Mouse (Mus musculus): Measurements from ENCODE around the gene Ldlrad1. TPM values are rescaled to one million over a fixed set of nuclear protein-coding genes. Genes with fewer than 3 reads are reported as not detected.

The Ldlrad1 gene
- polyA plus RNA-seq, 1 experiment from 2014 or later: not detected

DNA sequence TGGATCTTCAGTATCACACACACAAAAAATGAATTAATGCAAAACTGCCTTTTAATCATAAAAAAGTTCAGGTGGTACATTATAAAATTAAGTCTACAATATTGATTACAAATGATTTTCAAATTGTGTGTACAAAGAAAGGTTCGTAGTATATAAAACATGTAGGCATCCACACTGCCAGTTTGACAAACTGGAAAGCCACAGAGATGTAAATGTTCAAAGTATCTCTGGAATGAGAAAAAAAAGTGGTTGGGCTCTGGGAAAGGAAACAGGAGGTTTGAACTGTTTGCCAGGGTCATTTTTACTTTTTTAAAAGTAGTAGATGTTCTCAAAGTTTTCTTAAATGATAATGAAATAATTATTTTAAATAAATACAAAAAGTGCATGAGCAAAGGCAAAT lies 37.1 kb downstream of the Ldlrad1 start:
- Histone ChIP-seq H3K27ac (ENCODE audit: low read depth, low read length) (no peak overlapping the region), H3K4me3 (ENCODE audit: low read depth, low read length) (no peak overlapping the region), H3K9me3 (ENCODE audit: control insufficient read depth, low read length) (no peaks in the 10 kb centered on the region), H3K36me3 (ENCODE audit: control insufficient read depth, insufficient read depth, low read length) (no peaks in the 10 kb centered on the region), H3K27me3 (ENCODE audit: control insufficient read depth, insufficient read depth, low read length) (no peaks in the 10 kb centered on the region), H3K4me1 (ENCODE audit: control insufficient read depth, insufficient read depth, low read length) (peaks cover 9% of the 10 kb centered on the region), H3K9ac (ENCODE audit: low read length) (no peak overlapping the region), H3K4me2 (ENCODE audit: low read depth) (no peak overlapping the region)
- ATAC-seq (ENCODE audit: insufficient read depth, low FRiP score, low TSS enrichment): no peak
- DNase-seq (ENCODE audit: low spot score): no peak
- WGBS: 90% methylated on average over 1 of the region's 1 CpGs

DNA sequence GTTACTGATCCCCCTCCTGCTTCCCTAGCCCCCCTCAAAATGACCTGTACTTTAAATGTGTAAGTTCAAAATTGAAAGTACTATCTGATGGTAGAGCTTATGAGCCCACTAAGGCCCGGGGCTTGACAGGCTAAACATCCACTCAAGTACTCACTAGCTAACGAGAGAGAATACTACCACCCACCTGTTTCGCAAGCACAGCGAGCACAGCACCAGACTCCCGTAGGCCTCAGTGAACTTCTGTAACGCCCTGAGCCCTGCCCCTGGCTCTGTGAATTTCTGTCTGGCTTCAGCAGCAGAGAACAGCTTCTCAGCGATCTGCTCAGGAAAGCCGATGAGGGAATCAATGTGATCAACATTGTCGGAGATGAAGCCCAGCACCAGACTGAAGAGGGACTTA lies 38.1 kb downstream of the Ldlrad1 start:
- no peak overlapping the region for H3K4me2 ChIP-seq (ENCODE audit: low read depth)
- no peak overlapping the region for H3K4me3 ChIP-seq (ENCODE audit: low read depth, low read length)
- H3K27me3 ChIP-seq (ENCODE audit: control insufficient read depth, insufficient read depth, low read length): no peaks in the 10 kb centered on the region
- no peaks in the 10 kb centered on the region for H3K9me3 ChIP-seq (ENCODE audit: control insufficient read depth, low read length)
- H3K36me3 ChIP-seq (ENCODE audit: control insufficient read depth, insufficient read depth, low read length): no peaks in the 10 kb centered on the region
- H3K9ac ChIP-seq (ENCODE audit: low read length): no peak overlapping the region; the same call in 1 of the 2 replicates
- H3K4me1 ChIP-seq (ENCODE audit: control insufficient read depth, insufficient read depth, low read length): peaks cover 12% of the 10 kb centered on the region
- no peak for ATAC-seq (ENCODE audit: insufficient read depth, low FRiP score, low TSS enrichment)
- DNase-seq (ENCODE audit: low spot score): no peak
- H3K27ac ChIP-seq (ENCODE audit: low read depth, low read length): no peak overlapping the region
- WGBS: 88% methylated on average over 9 of the region's 9 CpGs

DNA sequence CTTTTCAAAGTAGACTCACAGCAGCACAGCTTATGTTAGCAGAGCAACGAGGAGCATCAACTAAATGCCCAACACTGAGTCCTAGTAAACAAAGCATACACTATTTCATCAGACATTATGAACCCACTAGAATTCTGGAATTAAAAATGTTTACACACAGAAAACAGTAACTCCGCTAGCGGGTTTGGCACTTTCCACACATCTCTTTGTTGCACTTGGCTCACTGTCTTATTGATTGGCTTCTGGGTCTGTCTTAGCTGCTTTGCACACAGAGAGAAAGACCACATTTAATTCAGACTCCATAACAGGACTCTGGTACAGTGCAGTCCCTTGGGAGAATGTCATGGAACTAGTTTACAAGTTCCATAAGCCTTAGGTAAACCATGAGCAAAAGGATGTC lies 39.1 kb downstream of the Ldlrad1 start:
- H3K36me3 ChIP-seq (ENCODE audit: control insufficient read depth, insufficient read depth, low read length): no peaks in the 10 kb centered on the region
- 94% methylated on average over 3 of the region's 3 CpGs for WGBS

DNA sequence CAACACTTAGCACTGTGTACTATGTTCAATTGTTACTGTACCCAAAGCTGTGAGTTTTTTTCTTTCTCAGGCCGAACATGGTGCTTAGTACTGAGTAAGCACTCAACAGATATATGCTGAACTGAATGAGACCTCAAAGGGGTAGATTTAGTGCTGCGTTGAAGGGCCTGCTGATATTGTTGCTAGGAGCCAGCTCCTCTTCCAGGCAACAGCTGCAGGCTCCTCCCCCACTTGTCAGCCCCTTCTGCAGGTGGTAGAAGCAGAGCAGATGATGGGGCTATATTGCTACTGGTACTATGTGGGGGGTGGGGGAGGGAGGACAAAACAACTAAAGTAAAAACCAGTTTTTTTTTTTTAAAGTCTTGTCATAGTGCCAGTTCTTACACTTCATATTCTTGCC lies 40.5 kb downstream of the Ldlrad1 start:
- WGBS: 35% methylated on average over 2 of the region's 2 CpGs
- Histone ChIP-seq H3K27me3 (ENCODE audit: control insufficient read depth, insufficient read depth, low read length) (no peaks in the 10 kb centered on the region), H3K27ac (ENCODE audit: low read depth, low read length) (no peak overlapping the region)

More for the DNA sequence above, 39.1 kb downstream of the Ldlrad1 start:
- no peak overlapping the region for H3K27ac ChIP-seq (ENCODE audit: low read depth, low read length)
- ATAC-seq (ENCODE audit: insufficient read depth, low FRiP score, low TSS enrichment) (no peak), DNase-seq (ENCODE audit: low spot score) (no peak)
- H3K9me3 ChIP-seq (ENCODE audit: control insufficient read depth, low read length): no peaks in the 10 kb centered on the region
- H3K27me3 ChIP-seq (ENCODE audit: control insufficient read depth, insufficient read depth, low read length): no peaks in the 10 kb centered on the region
- H3K4me1 ChIP-seq (ENCODE audit: control insufficient read depth, insufficient read depth, low read length): peaks cover 14% of the 10 kb centered on the region
- no peak overlapping the region for H3K4me2 ChIP-seq (ENCODE audit: low read depth)
- H3K9ac ChIP-seq (ENCODE audit: low read length): no peak overlapping the region
- H3K4me3 ChIP-seq (ENCODE audit: low read depth, low read length): no peak overlapping the region

DNA sequence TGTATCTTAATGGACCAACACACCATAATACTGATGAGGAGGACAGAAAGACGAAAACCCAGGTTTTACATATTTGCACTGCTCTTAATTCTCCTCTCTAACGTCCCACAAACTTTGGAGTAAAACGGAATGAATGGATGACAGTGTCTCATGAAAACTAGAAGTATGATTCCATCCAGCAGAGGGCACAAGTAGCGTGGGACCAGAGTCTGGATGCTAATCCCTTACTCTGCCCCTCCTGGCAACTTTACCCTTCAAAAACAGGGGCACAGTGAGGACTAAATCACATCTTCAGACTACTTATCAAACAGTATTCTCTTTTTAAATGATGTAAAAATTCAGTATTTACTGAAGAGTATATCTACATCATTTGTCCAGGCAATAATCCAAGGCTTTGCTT lies 41.5 kb downstream of the Ldlrad1 start:
- Histone ChIP-seq H3K4me3 (ENCODE audit: low read depth, low read length) (no peak overlapping the region), H3K4me2 (ENCODE audit: low read depth) (no peak overlapping the region), H3K36me3 (ENCODE audit: control insufficient read depth, insufficient read depth, low read length) (no peaks in the 10 kb centered on the region), H3K9me3 (ENCODE audit: control insufficient read depth, low read length) (no peaks in the 10 kb centered on the region), H3K27ac (ENCODE audit: low read depth, low read length) (no peak overlapping the region), H3K4me1 (ENCODE audit: control insufficient read depth, insufficient read depth, low read length) (peaks cover 17% of the 10 kb centered on the region), H3K27me3 (ENCODE audit: control insufficient read depth, insufficient read depth, low read length) (no peaks in the 10 kb centered on the region), H3K9ac (ENCODE audit: low read length) (no peak overlapping the region)
- ATAC-seq (ENCODE audit: insufficient read depth, low FRiP score, low TSS enrichment) (no peak), DNase-seq (ENCODE audit: low spot score) (peak; percentile 32)
- 34% methylated on average over 4 of the region's 4 CpGs for WGBS

More for the DNA sequence above, 40.5 kb downstream of the Ldlrad1 start:
- ATAC-seq (ENCODE audit: insufficient read depth, low FRiP score, low TSS enrichment) (no peak), DNase-seq (ENCODE audit: low spot score) (no peak)
- H3K4me2 ChIP-seq (ENCODE audit: low read depth): no peak overlapping the region
- peaks cover 17% of the 10 kb centered on the region for H3K4me1 ChIP-seq (ENCODE audit: control insufficient read depth, insufficient read depth, low read length)
- no peak overlapping the region for H3K4me3 ChIP-seq (ENCODE audit: low read depth, low read length)
- H3K36me3 ChIP-seq (ENCODE audit: control insufficient read depth, insufficient read depth, low read length): no peaks in the 10 kb centered on the region
- no peaks in the 10 kb centered on the region for H3K9me3 ChIP-seq (ENCODE audit: control insufficient read depth, low read length)
- H3K9ac ChIP-seq (ENCODE audit: low read length): no peak overlapping the region

DNA sequence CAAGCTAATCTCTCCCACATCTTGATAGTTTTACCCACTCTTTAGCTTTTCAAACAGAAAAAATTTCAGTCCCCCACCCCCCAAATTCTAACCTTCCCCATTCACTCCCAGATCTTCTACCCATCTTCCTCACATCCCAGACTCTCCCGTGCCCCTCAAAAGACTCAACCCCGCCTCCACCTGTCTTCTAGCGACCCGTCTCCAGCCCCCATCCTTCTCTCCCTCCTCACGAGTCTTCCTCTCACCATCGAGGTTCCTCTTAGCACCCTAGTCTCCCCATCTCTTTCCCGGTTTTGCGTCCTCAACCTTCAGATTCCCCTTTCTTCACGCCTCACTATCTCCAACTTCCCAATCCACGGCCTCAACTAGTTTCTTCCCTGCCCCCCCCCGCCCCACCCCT lies 43.5 kb downstream of the Ldlrad1 start:
- no peaks in the 10 kb centered on the region for H3K27me3 ChIP-seq (ENCODE audit: control insufficient read depth, insufficient read depth, low read length)
- H3K27ac ChIP-seq (ENCODE audit: low read depth, low read length): no peak overlapping the region
- no peak for ATAC-seq (ENCODE audit: insufficient read depth, low FRiP score, low TSS enrichment)
- peak overlapping the region; percentile 68 for H3K4me2 ChIP-seq (ENCODE audit: low read depth)
- peak; percentile 12 for DNase-seq (ENCODE audit: low spot score)
- peak overlapping the region; percentile 67 for H3K4me3 ChIP-seq (ENCODE audit: low read depth, low read length)
- H3K4me1 ChIP-seq (ENCODE audit: control insufficient read depth, insufficient read depth, low read length): peaks cover 17% of the 10 kb centered on the region
- H3K9ac ChIP-seq (ENCODE audit: low read length): peak overlapping the region; percentile 63
- no peaks in the 10 kb centered on the region for H3K9me3 ChIP-seq (ENCODE audit: control insufficient read depth, low read length)
- no peaks in the 10 kb centered on the region for H3K36me3 ChIP-seq (ENCODE audit: control insufficient read depth, insufficient read depth, low read length)
- under 1% methylated on average over 11 of the region's 11 CpGs for WGBS

DNA sequence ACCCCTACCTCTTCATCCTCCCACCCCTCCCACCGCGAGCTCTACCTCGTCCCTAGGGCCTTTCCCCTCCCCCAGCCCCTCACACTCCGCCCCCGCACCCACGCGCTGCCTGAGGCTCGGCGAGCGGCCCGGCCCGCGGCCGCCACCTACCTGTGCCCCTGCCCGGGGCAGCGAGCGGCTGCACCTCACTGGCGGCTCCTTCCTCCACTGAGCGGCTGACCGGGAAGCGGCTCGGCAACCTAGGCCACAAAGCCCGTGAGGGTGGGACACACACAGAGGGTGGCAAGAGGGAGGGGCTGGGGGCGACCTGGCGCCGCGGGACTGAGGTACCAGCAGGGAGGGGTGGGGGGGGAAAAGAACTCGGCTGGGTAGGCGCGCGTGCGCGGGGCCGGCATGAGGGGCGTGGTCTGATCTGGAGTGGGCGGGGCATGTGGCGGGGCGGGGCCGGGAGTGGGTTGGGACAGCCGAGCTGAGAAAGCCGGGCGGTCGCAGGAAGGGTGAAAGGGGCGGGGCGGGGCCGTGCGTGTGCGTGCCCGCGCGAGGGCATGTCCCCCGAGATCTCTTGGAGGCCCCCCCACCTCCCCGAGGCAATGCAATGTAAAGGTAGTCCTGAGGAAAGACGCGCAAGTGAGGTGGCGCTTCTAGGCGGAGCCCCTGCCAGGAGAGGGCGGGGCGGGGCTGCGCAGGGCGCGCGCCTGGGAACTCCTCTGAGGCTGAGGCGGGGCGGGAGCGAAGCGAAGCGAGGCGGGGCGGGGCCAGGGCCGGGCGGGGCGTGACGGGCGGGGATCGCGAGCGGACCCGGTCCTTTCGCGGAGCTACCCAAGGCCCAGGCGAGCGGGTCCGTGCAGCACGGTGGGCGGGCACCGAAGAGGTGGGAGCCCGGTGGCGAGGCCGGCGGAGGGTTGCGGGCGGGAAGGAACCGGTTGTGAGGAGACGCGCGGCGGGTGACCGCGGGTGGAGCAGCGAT lies 44.4 kb downstream of the Ldlrad1 start, which contains the start of the genes Lrrc42 and Hspb11:
TSS of gene Lrrc42 (minus strand) at position 408 of the 967 bp plus-strand sequence.
TSS of gene Hspb11 (plus strand) at position 469 of the 967 bp plus-strand sequence.
- Histone ChIP-seq H3K9ac (ENCODE audit: low read length) (peak within 1 kb of the TSS; percentile 73), H3K4me3 (ENCODE audit: low read depth, low read length) (peak within 1 kb of the TSS; percentile 67), H3K9me3 (ENCODE audit: control insufficient read depth, low read length) (no peaks in the 10 kb centered on the region), H3K27ac (ENCODE audit: low read depth, low read length) (peak within 1 kb of the TSS; percentile 86), H3K27me3 (ENCODE audit: control insufficient read depth, insufficient read depth, low read length) (no peaks in the 10 kb centered on the region), H3K4me2 (ENCODE audit: low read depth) (peak within 1 kb of the TSS; percentile 68), H3K36me3 (ENCODE audit: control insufficient read depth, insufficient read depth, low read length) (no peaks in the 10 kb centered on the region), H3K4me1 (ENCODE audit: control insufficient read depth, insufficient read depth, low read length) (peaks cover 17% of the 10 kb centered on the region)
- peak; percentile 93 for ATAC-seq (ENCODE audit: insufficient read depth, low FRiP score, low TSS enrichment)
- peak; percentile 95 for DNase-seq (ENCODE audit: low spot score)
- WGBS: under 1% methylated on average over 72 of the region's 101 CpGs

DNA sequence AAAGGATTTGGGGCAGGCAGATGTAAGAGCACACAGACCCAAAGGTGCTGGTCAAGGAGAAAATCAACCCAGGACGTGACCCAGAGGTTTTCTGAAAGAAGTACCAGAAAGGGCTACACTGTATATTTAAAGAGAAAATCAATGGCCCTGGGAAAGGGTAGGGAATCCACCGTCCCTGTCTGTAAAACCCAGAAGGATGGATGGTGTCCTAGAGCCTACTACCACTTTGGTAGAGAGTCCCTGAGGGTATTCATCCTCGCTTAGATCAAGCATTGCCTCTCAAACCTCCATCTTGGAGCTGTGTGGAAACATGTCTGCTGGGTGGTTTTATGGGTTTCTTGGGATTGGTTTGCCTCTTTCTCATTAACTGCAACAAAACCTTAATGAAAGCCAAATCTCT lies 45.4 kb downstream of the Ldlrad1 start:
- Histone ChIP-seq H3K9ac (ENCODE audit: low read length) (peak overlapping the region; percentile 73), H3K4me2 (ENCODE audit: low read depth) (peak overlapping the region; percentile 56), H3K36me3 (ENCODE audit: control insufficient read depth, insufficient read depth, low read length) (no peaks in the 10 kb centered on the region), H3K9me3 (ENCODE audit: control insufficient read depth, low read length) (no peaks in the 10 kb centered on the region), H3K4me1 (ENCODE audit: control insufficient read depth, insufficient read depth, low read length) (peaks cover 11% of the 10 kb centered on the region), H3K4me3 (ENCODE audit: low read depth, low read length) (peak overlapping the region; percentile 67), H3K27ac (ENCODE audit: low read depth, low read length) (peak overlapping the region; percentile 86), H3K27me3 (ENCODE audit: control insufficient read depth, insufficient read depth, low read length) (no peaks in the 10 kb centered on the region)
- DNase-seq (ENCODE audit: low spot score) (no peak), ATAC-seq (ENCODE audit: insufficient read depth, low FRiP score, low TSS enrichment) (no peak)
- 20% methylated on average over 3 of the region's 3 CpGs for WGBS

DNA sequence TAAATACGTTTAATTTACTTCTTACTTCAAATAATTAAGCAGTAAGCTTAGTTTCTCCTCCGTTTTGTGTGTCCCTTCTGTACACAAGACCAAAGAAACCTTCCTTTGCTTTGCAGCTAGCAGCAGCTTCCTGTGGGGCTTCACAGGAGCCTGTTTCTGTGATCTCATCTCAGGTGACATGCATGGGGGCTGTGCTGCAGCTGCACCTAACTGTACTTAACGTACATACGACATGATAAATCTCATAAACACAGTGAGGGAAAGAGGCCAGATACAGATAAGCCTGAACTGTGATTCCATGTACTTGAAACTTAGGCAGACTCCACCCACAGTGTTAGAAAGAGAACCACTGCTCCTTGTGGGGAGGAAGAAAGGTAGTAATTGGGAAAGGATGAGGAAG lies 51.0 kb downstream of the Ldlrad1 start:
- no peaks in the 10 kb centered on the region for H3K27me3 ChIP-seq (ENCODE audit: control insufficient read depth, insufficient read depth, low read length)
- no peaks in the 10 kb centered on the region for H3K36me3 ChIP-seq (ENCODE audit: control insufficient read depth, insufficient read depth, low read length)
- no peak for ATAC-seq (ENCODE audit: insufficient read depth, low FRiP score, low TSS enrichment)
- no peak overlapping the region for H3K4me2 ChIP-seq (ENCODE audit: low read depth)
- no peak overlapping the region for H3K27ac ChIP-seq (ENCODE audit: low read depth, low read length)
- H3K4me1 ChIP-seq (ENCODE audit: control insufficient read depth, insufficient read depth, low read length): no peaks in the 10 kb centered on the region
- DNase-seq (ENCODE audit: low spot score): no peak
- no peak overlapping the region for H3K4me3 ChIP-seq (ENCODE audit: low read depth, low read length)
- no peaks in the 10 kb centered on the region for H3K9me3 ChIP-seq (ENCODE audit: control insufficient read depth, low read length)
- no peak overlapping the region for H3K9ac ChIP-seq (ENCODE audit: low read length)
- WGBS: 76% methylated on average over 4 of the region's 4 CpGs

Data from neural tube, embryonic 11.5 days (tissue).